9 mouse cellular contexts compared by ENCODE assay signal in genomic region chr4:140963941-140964597, GRCm38 (mm10). TPM values are rescaled to one million over a fixed set of nuclear protein-coding genes. Genes with fewer than 3 reads are reported as not detected.
DNase-seq lines count a peak whose midpoint lies in the region; ATAC-seq and TF ChIP-seq lines count a peak whose summit lies in the region.
"Had no signal": no experiment of that assay in that cellular context is flagged by ENCODE, and none has a peak within 500 bp of the region (broad histone marks: within the 10 kb centered on the region; RNA-seq: fewer than 3 reads in every experiment).

No protein-coding gene starts in this region.

- WGBS in heart, embryonic 16.5 days, result 75% methylated on average over 9 of the region's 9 CpGs
- WGBS in intestine, embryonic 16.5 days, result 69% methylated on average over 9 of the region's 9 CpGs
- WGBS in hindbrain, embryonic 16.5 days, result 77% methylated on average over 9 of the region's 9 CpGs

- H3K4me2 ChIP-seq in heart, embryonic 16.5 days (ENCODE audit: low read depth, low read length), result no peak overlapping the region
- H3K4me2 ChIP-seq in intestine, embryonic 16.5 days (ENCODE audit: low read depth, low read length), result no peak overlapping the region
- no peak overlapping the region for H3K4me2 ChIP-seq in hindbrain, embryonic 16.5 days (ENCODE audit: low read length)

- intact Hi-C loops in heart, postnatal 14 days (cut with DNase I), result loop anchor here (1.0 to 2.0 kb wide), 2 partner anchors 23 to 67 kb away; partner anchors contain the start of gene Atp13a2

- ATAC-seq in heart, embryonic 16.5 days (replicated peaks; ENCODE audit: extremely low read depth, insufficient read depth, low FRiP score), result no peak
- ATAC-seq in intestine, embryonic 16.5 days, result no peak
- ATAC-seq in hindbrain, embryonic 16.5 days, result no peak

- no peaks in the 10 kb centered on the region for H3K9me3 ChIP-seq in heart, embryonic 16.5 days (replicated peaks; ENCODE audit: control insufficient read depth, low read length)
- no peaks in the 10 kb centered on the region for H3K9me3 ChIP-seq in intestine, embryonic 16.5 days (ENCODE audit: control insufficient read depth, low read length)
- no peaks in the 10 kb centered on the region for H3K9me3 ChIP-seq in hindbrain, embryonic 16.5 days (ENCODE audit: control insufficient read depth, low read length)

- peaks cover 15% of the 10 kb centered on the region for H3K36me3 ChIP-seq in heart, embryonic 16.5 days (ENCODE audit: control insufficient read depth, insufficient read depth)
- no peaks in the 10 kb centered on the region for H3K36me3 ChIP-seq in intestine, embryonic 16.5 days (ENCODE audit: control insufficient read depth, insufficient read depth, low read length)
- H3K36me3 ChIP-seq in hindbrain, embryonic 16.5 days (ENCODE audit: control insufficient read depth, insufficient read depth, low read length), result peaks cover 6% of the 10 kb centered on the region; the same call in 1 of the 2 replicates

- no peak for DNase-seq in heart, postnatal 14 days
- DNase-seq in lung, postnatal 10 days, result peak; percentile 47
- no peak for DNase-seq in lung, postnatal 14 days
- DNase-seq in natural killer cell, adult 2 months (ENCODE audit: low spot score in 2 of 2), result no peak

- no peak overlapping the region; the same call in 1 of the 2 replicates for H3K9ac ChIP-seq in heart, embryonic 16.5 days (ENCODE audit: low read length)
- H3K9ac ChIP-seq in intestine, embryonic 16.5 days (ENCODE audit: low read depth, low read length), result no peak overlapping the region
- H3K9ac ChIP-seq in hindbrain, embryonic 16.5 days (ENCODE audit: low read depth, low read length), result no peak overlapping the region

- H3K4me3 ChIP-seq in heart, embryonic 16.5 days (ENCODE audit: low read length), result no peak overlapping the region
- peak overlapping the region; percentile 1; the same call in 1 of the 2 replicates for H3K4me3 ChIP-seq in bone marrow macrophage, adult 2 months (ENCODE audit: insufficient read depth, low read length)
- no peak overlapping the region for H3K4me3 ChIP-seq in intestine, embryonic 16.5 days (ENCODE audit: low read length)
- H3K4me3 ChIP-seq in hindbrain, embryonic 16.5 days (ENCODE audit: low read length), result no peak overlapping the region

- H3K4me1 ChIP-seq in heart, embryonic 16.5 days (ENCODE audit: control insufficient read depth, insufficient read depth, low read length), result peaks cover 26% of the 10 kb centered on the region
- peaks cover 39% of the 10 kb centered on the region for H3K4me1 ChIP-seq in bone marrow macrophage, adult 2 months (ENCODE audit: control insufficient read depth, insufficient read depth, low read length)
- peaks cover 24% of the 10 kb centered on the region for H3K4me1 ChIP-seq in intestine, embryonic 16.5 days (ENCODE audit: control insufficient read depth, insufficient read depth, low read length)
- peaks cover 26% of the 10 kb centered on the region for H3K4me1 ChIP-seq in hindbrain, embryonic 16.5 days (ENCODE audit: control insufficient read depth, insufficient read depth, low read depth, low read length)

- no peaks in the 10 kb centered on the region for H3K27me3 ChIP-seq in heart, embryonic 16.5 days (ENCODE audit: control insufficient read depth, insufficient read depth, low read length)
- H3K27me3 ChIP-seq in intestine, embryonic 16.5 days (replicated peaks; ENCODE audit: control insufficient read depth, insufficient read depth, low read length), result no peaks in the 10 kb centered on the region
- no peaks in the 10 kb centered on the region for H3K27me3 ChIP-seq in hindbrain, embryonic 16.5 days (replicated peaks; ENCODE audit: control insufficient read depth, insufficient read depth, low read length)

- H3K27ac ChIP-seq in heart, embryonic 16.5 days (ENCODE audit: low read length), result 0 out of 2 replicates have a peak overlapping the region, but pooled peaks have one; percentile 1
- H3K27ac ChIP-seq in bone marrow macrophage, adult 2 months (ENCODE audit: insufficient read depth, low read depth, low read length), result peak overlapping the region; percentile 81
- peak overlapping the region; percentile 31 for H3K27ac ChIP-seq in intestine, embryonic 16.5 days (ENCODE audit: low read length)
- H3K27ac ChIP-seq in hindbrain, embryonic 16.5 days (ENCODE audit: low read depth, low read length), result no peak overlapping the region

- TF ChIP-seq CTCF in bone marrow macrophage, adult 2 months (IDR thresholded peaks at IDR 0.05; ENCODE audit: low read depth, low read length), result no peak

- TF ChIP-seq POLR2A in bone marrow macrophage, adult 2 months (IDR thresholded peaks at IDR 0.05; ENCODE audit: borderline replicate concordance, low read depth, low read length), result no peak

RNA-seq across cellular contexts. Expression of gene Sdhb, which starts 3.1 kb away (rescaled TPM):
- 1,158 and 1,167 TPM in 2 replicates for polyA plus RNA-seq in heart, embryonic 16.5 days (2015; fragmentation: Nextera tagmentation; extraction: Ambion mirVana)
- total RNA-seq in heart, postnatal 14 days (2021), result 100 to 1,000 TPM; 916 to 936 TPM
- polyA plus RNA-seq in bone marrow macrophage, adult 2 months (2012; ENCODE audit: insufficient read depth, insufficient read length, missing spikeins), result 145 and 163 TPM in 2 replicates
- 671 and 689 TPM in 2 replicates for polyA plus RNA-seq in intestine, embryonic 16.5 days (2015; fragmentation: Nextera tagmentation; extraction: Ambion mirVana)
- polyA plus RNA-seq in hindbrain, embryonic 16.5 days (2015; fragmentation: Nextera tagmentation; extraction: Ambion mirVana), result 490 and 530 TPM in 2 replicates

RNA-seq across cellular contexts. Expression of gene Atp13a2, which starts 22.6 kb away (rescaled TPM):
- polyA plus RNA-seq in heart, embryonic 16.5 days (2015; fragmentation: Nextera tagmentation; extraction: Ambion mirVana), result 28.9 and 30.7 TPM in 2 replicates
- 10 to 100 TPM; 20.7 to 21.7 TPM for total RNA-seq in heart, postnatal 14 days (2021)
- polyA plus RNA-seq in bone marrow macrophage, adult 2 months (2012; ENCODE audit: insufficient read depth, insufficient read length, missing spikeins), result 203 and 230 TPM in 2 replicates
- 29.3 and 31.5 TPM in 2 replicates for polyA plus RNA-seq in intestine, embryonic 16.5 days (2015; fragmentation: Nextera tagmentation; extraction: Ambion mirVana)
- polyA plus RNA-seq in hindbrain, embryonic 16.5 days (2015; fragmentation: Nextera tagmentation; extraction: Ambion mirVana), result 185 and 196 TPM in 2 replicates

RNA-seq across cellular contexts. Expression of gene Mfap2, which starts 46.1 kb away (rescaled TPM):
- 197 and 233 TPM in 2 replicates for polyA plus RNA-seq in heart, embryonic 16.5 days (2015; fragmentation: Nextera tagmentation; extraction: Ambion mirVana)
- 10 to 100 TPM; 24.5 to 28.1 TPM for total RNA-seq in heart, postnatal 14 days (2021)
- not detected in 2 replicates for polyA plus RNA-seq in bone marrow macrophage, adult 2 months (2012; ENCODE audit: insufficient read depth, insufficient read length, missing spikeins)
- 312 and 334 TPM in 2 replicates for polyA plus RNA-seq in intestine, embryonic 16.5 days (2015; fragmentation: Nextera tagmentation; extraction: Ambion mirVana)
- polyA plus RNA-seq in hindbrain, embryonic 16.5 days (2015; fragmentation: Nextera tagmentation; extraction: Ambion mirVana), result 130 and 180 TPM in 2 replicates
- total RNA-seq: common myeloid progenitor, adult 5-6 weeks had no signal

RNA-seq across cellular contexts. Expression of gene Padi2, which starts 57.9 kb away (rescaled TPM):
- polyA plus RNA-seq in heart, embryonic 16.5 days (2015; fragmentation: Nextera tagmentation; extraction: Ambion mirVana), result 2.1 and 2.6 TPM in 2 replicates
- total RNA-seq in heart, postnatal 14 days (2021), result 1 to 10 TPM in 1 of 2 experiments, under 1 TPM in 1; 0.41 to 1.1 TPM
- polyA plus RNA-seq in bone marrow macrophage, adult 2 months (2012; ENCODE audit: insufficient read depth, insufficient read length, missing spikeins), result 11.0 and 12.2 TPM in 2 replicates
- 3.0 and 3.5 TPM in 2 replicates for polyA plus RNA-seq in intestine, embryonic 16.5 days (2015; fragmentation: Nextera tagmentation; extraction: Ambion mirVana)
- 2.4 and 2.7 TPM in 2 replicates for polyA plus RNA-seq in hindbrain, embryonic 16.5 days (2015; fragmentation: Nextera tagmentation; extraction: Ambion mirVana)

Comparison
In these comparisons a context has a peak if more than half of its experiments do, and no peak if none do; other contexts are left out.
1. RNA of gene Mfap2, which starts 46.1 kb away (polyA plus RNA-seq): 312 to 334 TPM in intestine, embryonic 16.5 days, 197 to 233 TPM in heart, embryonic 16.5 days and 130 to 180 TPM in hindbrain, embryonic 16.5 days; not detected in bone marrow macrophage, adult 2 months; every median in the first group is over 10 times any median in the second.